Mouse (Mus musculus) left cerebral cortex, adult 11 months (tissue): ENCODE measurements at regions not wholly inside any gene's neighbourhood (a gene's known extent, or its start where the extent isn't known, plus 50 kb on each side); places are given as distances from the start of the nearest gene placed in this dataset.

Experiments used
- DNase-seq: peaks from one replicate; pipeline ENCODE4 v3.0.0; 2022; ENCODE audit warnings: low spot score

- DNase-seq: no peak
These were observed 408.0 kb downstream of the Prr30 start for GRCm38 (mm10) chr14:100792094-100792493.

GRCm38 (mm10) chr14:100781882-100782281, 418.2 kb downstream of the Prr30 start:
- DNase-seq: no peak

GRCm38 (mm10) chr14:100753951-100754350, 446.2 kb downstream of the Prr30 start:
- no peak for DNase-seq

- no peak for DNase-seq
These were observed 447.4 kb downstream of the Prr30 start for GRCm38 (mm10) chr14:100752746-100753145.

GRCm38 (mm10) chr14:100749737-100750541, 450.2 kb downstream of the Prr30 start:
- peak; percentile 45 for DNase-seq

- DNase-seq: no peak
These were observed 450.8 kb upstream of the Klf12 start for GRCm38 (mm10) chr14:100735276-100735675.

GRCm38 (mm10) chr14:100728433-100728832, 444.0 kb upstream of the Klf12 start:
- DNase-seq: no peak

GRCm38 (mm10) chr14:100727701-100728100, 443.2 kb upstream of the Klf12 start:
- DNase-seq: no peak

GRCm38 (mm10) chr14:100724962-100725361, 440.5 kb upstream of the Klf12 start:
- no peak for DNase-seq

- no peak for DNase-seq
These were observed 436.2 kb upstream of the Klf12 start for GRCm38 (mm10) chr14:100720667-100721066.

GRCm38 (mm10) chr14:100714952-100715351, 430.5 kb upstream of the Klf12 start:
- no peak for DNase-seq

GRCm38 (mm10) chr14:100713999-100714471, 429.6 kb upstream of the Klf12 start:
- DNase-seq: no peak

- no peak for DNase-seq
These were observed 429.1 kb upstream of the Klf12 start for GRCm38 (mm10) chr14:100713592-100713991.

GRCm38 (mm10) chr14:100665361-100665955, 381.0 kb upstream of the Klf12 start:
- DNase-seq: no peak

GRCm38 (mm10) chr14:100664180-100664579, 379.7 kb upstream of the Klf12 start:
- DNase-seq: no peak

- no peak for DNase-seq
These were observed 357.6 kb upstream of the Klf12 start for GRCm38 (mm10) chr14:100642076-100642475.

GRCm38 (mm10) chr14:100634521-100634920, 350.0 kb upstream of the Klf12 start:
- no peak for DNase-seq

GRCm38 (mm10) chr14:100631676-100632075, 347.2 kb upstream of the Klf12 start:
- DNase-seq: no peak

GRCm38 (mm10) chr14:100630197-100630596, 345.7 kb upstream of the Klf12 start:
- no peak for DNase-seq

- no peak for DNase-seq
These were observed 343.0 kb upstream of the Klf12 start for GRCm38 (mm10) chr14:100627523-100627922.

- no peak for DNase-seq
These were observed 335.2 kb upstream of the Klf12 start for GRCm38 (mm10) chr14:100619656-100620030.

GRCm38 (mm10) chr14:100618793-100619655, 334.5 kb upstream of the Klf12 start:
- no peak for DNase-seq
